Mouse (Mus musculus): ENCODE measurements around the gene Cdkn1a.

DNA sequence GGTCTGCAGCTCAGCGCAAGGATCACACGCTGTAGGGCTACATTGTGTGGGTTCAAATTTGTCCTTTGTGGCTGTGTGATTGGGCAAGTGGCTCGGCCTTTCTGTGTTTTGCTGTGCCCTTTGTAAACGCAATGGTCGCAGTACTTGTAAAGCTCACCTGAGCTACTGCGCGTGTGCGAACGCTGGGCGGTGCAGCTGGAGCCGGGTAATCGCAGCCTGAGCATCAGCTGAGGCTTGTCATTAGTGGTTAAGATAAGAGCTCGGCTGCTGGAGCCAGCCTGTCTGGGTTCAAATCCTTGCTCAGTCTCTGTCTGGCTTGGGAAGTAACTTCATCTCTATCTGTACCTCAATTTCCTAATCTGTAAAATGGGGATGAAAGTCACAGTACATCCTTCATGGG, 16.7 kb upstream of the Cdkn1a start:
- TF ChIP-seq CTCF (IDR thresholded peaks at IDR 0.05) (no peak), POLR2A (IDR thresholded peaks at IDR 0.05; ENCODE audit: insufficient read depth, low read depth, low read length) (no peak), EP300 (IDR thresholded peaks at IDR 0.05; ENCODE audit: insufficient read depth, low read depth, low read length) (no peak)
